Mouse (Mus musculus) forebrain, embryonic 10.5 days (tissue): Measurements from ENCODE around the gene Gm45208. TPM values are rescaled to one million over a fixed set of nuclear protein-coding genes. Genes with fewer than 3 reads are reported as not detected.

Experiments
- polyA plus RNA-seq: library from polyadenylated mRNA; unstranded; fragments of >200 nt; fragmentation: Nextera tagmentation; extraction: Ambion mirVana; gene quantifications from 2 replicates; pipeline ENCODE4 v1.2.1, GENCODE M21; 2016

The Gm45208 gene
- polyA plus RNA-seq, 1 experiment from 2014 or later: 0.47 TPM

Other genes with a start within 250 kb of the Gm45208 start
- gene Foxp3, start 148.6 kb upstream of the Gm45208 start, polyA plus RNA-seq: 0.09 TPM in 2 replicates
- gene Ppp1r3f, start 148.0 kb upstream of the Gm45208 start, polyA plus RNA-seq: 1.3 and 1.6 TPM in 2 replicates
- gene Ccdc22, start 116.7 kb upstream of the Gm45208 start, polyA plus RNA-seq: 35.8 and 38.0 TPM in 2 replicates
- gene Cacna1f, start 115.2 kb upstream of the Gm45208 start, polyA plus RNA-seq: 0.02 TPM in 1 of 2 replicates, not detected in the other
- 9.2 and 11.6 TPM in 2 replicates for gene Syp, start 83.8 kb upstream of the Gm45208 start, polyA plus RNA-seq
- gene Prickle3, start 65.0 kb upstream of the Gm45208 start, polyA plus RNA-seq: 3.2 and 3.6 TPM in 2 replicates
- gene Plp2, start 50.9 kb upstream of the Gm45208 start, polyA plus RNA-seq: 49.7 and 50.4 TPM in 2 replicates
- gene Magix, start 41.0 kb upstream of the Gm45208 start, polyA plus RNA-seq: 0.10 TPM in 1 of 2 replicates, not detected in the other
- gene Gpkow, start 25.1 kb upstream of the Gm45208 start, polyA plus RNA-seq: 44.4 and 46.1 TPM in 2 replicates
- 16.3 and 20.0 TPM in 2 replicates for gene Wdr45, start 7.9 kb upstream of the Gm45208 start, polyA plus RNA-seq
- gene Praf2, start 6.2 kb downstream of the Gm45208 start, polyA plus RNA-seq: 76.5 and 78.4 TPM in 2 replicates
- gene Ccdc120, start 28.7 kb downstream of the Gm45208 start, polyA plus RNA-seq: 14.5 and 19.3 TPM in 2 replicates
- gene Tfe3, start 40.3 kb downstream of the Gm45208 start, polyA plus RNA-seq: 25.3 and 29.3 TPM in 2 replicates
- gene Gripap1, start 67.5 kb downstream of the Gm45208 start, polyA plus RNA-seq: 45.6 TPM in 2 replicates
- 0.87 and 1.0 TPM in 2 replicates for gene Kcnd1, start 100.0 kb downstream of the Gm45208 start, polyA plus RNA-seq
- gene Otud5, start 119.1 kb downstream of the Gm45208 start, polyA plus RNA-seq: 40.3 and 40.8 TPM in 2 replicates
- 10.4 and 14.0 TPM in 2 replicates for gene Pim2, start 156.0 kb downstream of the Gm45208 start, polyA plus RNA-seq
- 25.0 and 27.3 TPM in 2 replicates for gene Slc35a2, start 161.8 kb downstream of the Gm45208 start, polyA plus RNA-seq
- 128 and 129 TPM in 2 replicates for gene Pqbp1, start 177.0 kb downstream of the Gm45208 start, polyA plus RNA-seq
- 182 and 186 TPM in 2 replicates for gene Timm17b, start 177.1 kb downstream of the Gm45208 start, polyA plus RNA-seq
- not detected in 2 replicates for gene Gm10491, start 185.6 kb downstream of the Gm45208 start, polyA plus RNA-seq
- not detected in 2 replicates for gene Gm10490, start 187.3 kb downstream of the Gm45208 start, polyA plus RNA-seq
- 8.7 and 8.9 TPM in 2 replicates for gene Pcsk1n, start 197.6 kb downstream of the Gm45208 start, polyA plus RNA-seq
- gene Eras, start 206.4 kb downstream of the Gm45208 start, polyA plus RNA-seq: 0.22 and 0.43 TPM in 2 replicates
- 75.6 and 76.7 TPM in 2 replicates for gene Hdac6, start 225.6 kb downstream of the Gm45208 start, polyA plus RNA-seq